Mouse (Mus musculus) ES-E14 (cell line): ENCODE measurements around the gene Ppp2r5e. TPM values are rescaled to one million over a fixed set of nuclear protein-coding genes. Genes with fewer than 3 reads are reported as not detected.

ENCODE experiments used
- DNase-seq: peaks from one replicate; pipeline ENCODE4 v3.0.0-alpha.2; 2013; ENCODE audit warnings: low read depth, low spot score
- H3K27ac ChIP-seq: 2 replicates; pipeline ENCODE4 v1.5.1; 2012; ENCODE audit warnings: low read depth, mild to moderate bottlenecking, low read length, moderate library complexity, mixed read lengths; ENCODE audit not compliant: poor library complexity, insufficient read depth, severe bottlenecking
- H3K36me3 ChIP-seq: 2 replicates; pipeline ENCODE4 v1.6.1; 2012; ENCODE audit warnings: mild to moderate bottlenecking, low read length, moderate library complexity, mixed read lengths; ENCODE audit not compliant: control insufficient read depth, poor library complexity, insufficient read depth, severe bottlenecking
- H3K4me1 ChIP-seq, 2 experiments: fragments of 150-350 bp in 1 of 2; sonication (generic) in 1 of 2; 2 replicates each; pipeline ENCODE4 v1.6.1; 2012; ENCODE audit warnings: low read length in 2 of 2, mild to moderate bottlenecking in 1 of 2, mixed read lengths in 1 of 2; ENCODE audit not compliant: control insufficient read depth in 2 of 2, insufficient read depth in 2 of 2, poor library complexity in 1 of 2
- H3K4me3 ChIP-seq, 2 experiments: fragments of 150-350 bp in 1 of 2; sonication (generic) in 1 of 2; 2 replicates each; pipeline ENCODE4 v1.5.1; 2012; ENCODE audit warnings: low read length in 2 of 2, low read depth in 1 of 2, mild to moderate bottlenecking in 1 of 2, mixed read lengths in 1 of 2; ENCODE audit not compliant: insufficient read depth in 1 of 2, poor library complexity in 1 of 2, severe bottlenecking in 1 of 2
- H3K9ac ChIP-seq: 2 replicates; pipeline ENCODE4 v1.6.1; 2012; ENCODE audit warnings: low read depth, mild to moderate bottlenecking, low read length, mixed read lengths; ENCODE audit not compliant: poor library complexity, insufficient read depth, severe bottlenecking
- H3K9me3 ChIP-seq: fragments of 150-350 bp; sonication (generic); 2 replicates; pipeline ENCODE4 v1.6.1; 2012; ENCODE audit warnings: low read depth, mild to moderate bottlenecking, low read length; ENCODE audit not compliant: control insufficient read depth, insufficient read depth
- CHD2 ChIP-seq: IDR thresholded peaks from 2 replicates; pipeline ENCODE4 v1.6.1; 2014; ENCODE audit warnings: mild to moderate bottlenecking, low read depth, low read length, inconsistent platforms
- HCFC1 ChIP-seq: IDR thresholded peaks from 2 replicates; pipeline ENCODE4 v1.6.1; 2012; ENCODE audit warnings: low read length, inconsistent platforms, borderline replicate concordance; ENCODE audit not compliant: insufficient read depth
- MAFK ChIP-seq: IDR thresholded peaks from 2 replicates; pipeline ENCODE4 v1.6.1; 2014; ENCODE audit warnings: mild to moderate bottlenecking, low read depth, low read length, inconsistent platforms; ENCODE audit not compliant: insufficient read depth
- ZC3H11A ChIP-seq: IDR thresholded peaks from 2 replicates; pipeline ENCODE4 v1.6.1; 2012; ENCODE audit warnings: low read depth, mild to moderate bottlenecking, inconsistent platforms, low read length, borderline replicate concordance
- ZNF384 ChIP-seq: IDR thresholded peaks from 2 replicates; pipeline ENCODE4 v1.6.1; 2012; ENCODE audit warnings: low read depth, low read length, inconsistent platforms
- in situ Hi-C, 2 experiments: fragments of 600-800 bp; cut with MboI; formaldehyde crosslinking; loops; one replicate each; pipeline ENCODE4 v1.15.1; 2025; ENCODE audit warnings: low sequenced_read_pairs in 2 of 2, inconsistent platforms in 1 of 2; ENCODE audit not compliant: unreplicated experiment in 2 of 2
- total RNA-seq: library from RNA; depleted of rRNA; stranded (reverse); fragments of 300-350 nt; gene quantifications from 2 replicates; pipeline ENCODE4 v1.2.3, GENCODE M21; 2012; rRNA removed

The Ppp2r5e gene
- total RNA-seq, 1 experiment, result 16.6 TPM

- in situ Hi-C loops, result no loop called here
These were observed 181.1 kb downstream of the Ppp2r5e start for GRCm38 (mm10) chr12:75414991-75415390.

GRCm38 (mm10) chr12:75412964-75413363, 183.1 kb downstream of the Ppp2r5e start:
- Histone ChIP-seq H3K4me3 (no peak overlapping the region), H3K9me3 (no peaks in the 10 kb centered on the region), H3K9ac (no peak overlapping the region), H3K4me1 (no peaks in the 10 kb centered on the region), H3K27ac (no peak overlapping the region), H3K36me3 (no peaks in the 10 kb centered on the region)
- TF ChIP-seq CHD2, result no peak
- in situ Hi-C loops, result no loop called here
- DNase-seq, result no peak

More at GRCm38 (mm10) chr12:75414991-75415390, 181.1 kb downstream of the Ppp2r5e start:
- H3K4me3 ChIP-seq, result no peak overlapping the region
- H3K9ac ChIP-seq, result no peak overlapping the region
- H3K9me3 ChIP-seq, result no peaks in the 10 kb centered on the region
- H3K36me3 ChIP-seq, result no peaks in the 10 kb centered on the region
- H3K4me1 ChIP-seq, result no peaks in the 10 kb centered on the region
- no peak for DNase-seq
- no peak overlapping the region for H3K27ac ChIP-seq
- TF ChIP-seq ZC3H11A (no peak), HCFC1 (no peak), MAFK (no peak), ZNF384 (no peak), CHD2 (no peak)

Other genes with a start within 250 kb of the Ppp2r5e start
- gene Gphb5, start 179.5 kb downstream of the Ppp2r5e start, total RNA-seq, result not detected in 2 replicates
- 24.8 and 29.8 TPM in 2 replicates for gene Wdr89, start 73.3 kb upstream of the Ppp2r5e start, total RNA-seq
- 4.2 and 4.8 TPM in 2 replicates for gene Sgpp1, start 139.5 kb upstream of the Ppp2r5e start, total RNA-seq
- gene Syne2, start 221.9 kb upstream of the Ppp2r5e start, total RNA-seq, result 15.0 and 22.8 TPM in 2 replicates